Mouse (Mus musculus) kidney, adult 2 months (tissue): ENCODE results near the gene Pdcd1lg2.

Experiments used
- CTCF ChIP-seq: fragments of 200-500 bp; conservative IDR thresholded peaks from 2 replicates; pipeline ENCODE4 v1.5.1; 2011; ENCODE audit warnings: low read depth, mild to moderate bottlenecking, control low read depth, low read length, moderate library complexity, mixed read lengths; ENCODE audit not compliant: insufficient read depth, insufficient read length
- POLR2A ChIP-seq: fragments of 200-500 bp; IDR thresholded peaks from one replicate; pipeline ENCODE4 v1.6.1; 2011; ENCODE audit warnings: low read depth, low read length, control low read depth

GRCm38 (mm10) chr19:29444364-29444763 is 33.6 kb downstream of the Pdcd1lg2 start:
- TF ChIP-seq CTCF (no peak), POLR2A (no peak)
